Mouse (Mus musculus): ENCODE measurements around the gene 1700042G07Rik.

Gene 1700042G07Rik

GRCm38 (mm10) chr4:116162142-116162541, 11.0 kb upstream of the 1700042G07Rik start:
- peak; percentile 57 for DNase-seq (ENCODE audit: low spot score)

DNA sequence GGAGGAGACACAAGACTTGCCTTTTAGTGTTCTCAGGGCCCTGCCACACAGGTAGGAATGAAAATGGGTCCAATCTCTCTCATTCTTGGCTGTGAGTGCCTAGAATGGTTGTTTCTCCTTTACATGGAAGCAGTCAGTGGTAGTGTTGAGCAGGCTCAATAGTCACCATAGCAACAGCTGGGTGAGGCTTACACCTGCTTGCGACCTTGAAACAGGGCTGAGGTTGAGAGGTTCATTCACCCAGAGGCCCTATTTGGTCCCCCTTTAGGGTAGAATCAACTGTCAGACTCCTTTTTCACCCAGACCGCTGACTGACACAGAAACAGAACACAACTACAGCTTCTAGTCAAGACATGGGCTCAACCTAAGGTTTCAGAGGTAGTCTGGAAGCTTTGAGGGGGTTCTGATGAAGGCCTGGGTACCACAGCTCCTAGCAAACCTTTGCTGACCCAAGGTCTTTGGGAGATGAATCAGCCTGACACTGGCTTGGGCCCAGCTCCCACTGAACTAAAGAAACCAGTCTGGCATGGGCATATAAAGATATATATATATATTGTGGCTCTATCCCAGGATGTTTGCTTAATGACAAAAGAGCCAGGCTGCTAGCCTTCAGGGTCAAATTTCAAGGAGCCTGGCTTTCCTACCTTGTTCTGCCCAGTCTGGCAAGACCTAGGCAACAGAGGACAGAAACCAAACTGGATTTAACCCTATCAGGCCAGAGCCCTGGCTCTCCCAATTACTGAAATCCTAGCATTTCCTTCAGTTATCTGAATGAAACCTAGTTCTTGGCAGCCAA, 8.2 kb upstream of the 1700042G07Rik start:
- no peak for DNase-seq (ENCODE audit: low spot score)

DNA sequence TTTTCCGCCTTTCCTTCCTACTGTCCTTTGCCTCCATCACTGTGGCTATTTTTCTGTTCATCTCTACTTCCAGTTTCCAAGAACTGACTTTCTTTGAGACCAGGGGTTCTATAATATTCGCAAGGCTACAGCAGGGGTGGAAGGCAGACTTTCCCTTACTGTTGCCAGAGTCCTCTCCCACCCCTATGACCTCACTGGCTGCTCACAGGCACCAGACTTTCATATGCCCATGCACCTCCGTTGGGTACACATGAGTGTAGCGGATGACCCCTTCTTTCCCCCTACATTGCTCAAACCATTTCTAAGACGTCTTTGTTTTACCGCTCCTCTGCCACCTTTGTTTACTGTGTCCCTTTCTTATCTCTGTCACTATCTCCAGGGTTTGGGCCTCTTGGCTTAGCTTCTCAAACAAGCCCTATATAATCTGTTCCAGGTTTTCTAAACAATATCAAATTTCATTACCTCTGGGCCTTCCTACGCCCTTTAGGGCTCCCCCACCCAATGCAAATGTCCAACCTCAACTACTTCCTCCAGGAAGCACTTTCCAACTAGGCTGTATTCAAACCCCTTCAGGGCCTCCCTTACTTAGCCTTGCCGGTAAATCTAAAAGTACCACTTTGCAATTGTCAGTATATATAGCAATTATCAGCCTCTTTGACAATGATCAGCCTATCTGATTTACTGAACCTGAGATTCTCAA, 7.3 kb upstream of the 1700042G07Rik start:
- DNase-seq (ENCODE audit: low spot score), result no peak

DNA sequence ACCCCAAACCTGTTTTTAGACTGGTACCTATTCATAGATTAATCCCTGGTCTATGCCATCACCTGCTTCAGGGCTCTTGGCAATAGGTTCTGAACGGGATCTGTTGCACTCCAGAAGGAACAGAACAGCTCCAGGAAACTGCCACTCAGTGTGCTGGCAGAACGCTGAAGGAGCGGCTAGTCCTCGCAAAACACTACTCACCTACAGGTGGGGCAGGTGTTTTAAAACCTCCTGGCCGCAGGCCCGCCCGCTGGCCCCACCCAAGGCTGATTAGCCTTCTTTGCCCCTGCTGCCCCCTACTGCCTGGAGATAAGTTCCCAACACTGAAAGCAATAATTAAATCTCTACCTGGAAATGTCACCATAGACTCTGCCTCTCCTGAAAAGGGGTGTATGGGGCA, 5.8 kb upstream of the 1700042G07Rik start, which contains the start of gene Tspan1:
Tspan1 (minus strand) TSS at position 198 of the 400 bp plus-strand sequence.
- DNase-seq (ENCODE audit: low spot score), result no peak

DNA sequence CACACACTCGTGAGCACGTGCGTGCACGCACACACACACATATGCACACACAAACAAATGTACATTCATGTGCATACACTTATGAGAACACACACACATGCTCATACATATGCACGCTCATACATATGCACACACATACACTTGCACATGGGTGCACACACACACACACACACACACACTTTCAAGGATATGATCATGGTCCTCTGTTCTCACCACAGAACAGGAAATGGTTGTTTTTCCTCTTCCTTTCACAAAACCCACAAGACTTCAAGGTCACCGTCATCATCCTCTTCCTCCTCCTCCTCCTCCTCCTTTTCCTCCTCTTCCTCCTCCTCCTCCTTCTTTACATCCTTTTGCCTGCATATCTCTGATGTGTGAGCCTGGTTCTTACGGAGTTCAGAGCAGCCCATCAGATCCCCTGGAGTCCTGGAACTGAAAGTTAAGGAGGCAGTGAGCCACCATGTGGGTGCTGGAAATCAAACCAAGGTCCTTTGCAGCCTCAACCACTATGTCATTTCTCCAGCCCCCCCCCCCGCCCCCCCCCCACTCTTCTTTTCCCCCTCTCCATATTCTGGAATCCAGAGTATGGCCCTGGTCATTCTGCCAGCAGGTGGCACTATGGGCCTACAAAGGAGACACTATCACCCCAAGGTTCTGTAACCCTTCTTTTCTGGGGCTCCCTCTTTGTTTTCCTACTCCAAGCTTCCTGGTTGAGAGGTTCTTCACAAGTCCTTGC, 4.4 kb upstream of the 1700042G07Rik start:
- DNase-seq (ENCODE audit: low spot score), result no peak

DNA sequence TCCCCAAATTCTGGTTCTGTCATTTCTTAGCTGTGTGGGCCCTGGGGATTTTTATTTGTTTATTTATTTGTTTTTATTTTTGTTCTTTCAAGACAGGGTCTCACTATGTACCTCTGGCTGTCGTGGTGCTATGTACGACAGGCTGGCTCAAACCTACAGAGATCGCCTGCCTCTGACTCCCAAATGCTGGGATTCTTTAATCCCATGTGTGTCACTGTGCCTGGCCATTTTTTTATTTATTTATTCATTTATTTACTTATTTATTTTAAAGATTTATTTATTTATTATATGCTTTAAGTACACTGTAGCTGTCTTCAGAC, 3.9 kb upstream of the 1700042G07Rik start:
- no peak for DNase-seq (ENCODE audit: low spot score)

DNA sequence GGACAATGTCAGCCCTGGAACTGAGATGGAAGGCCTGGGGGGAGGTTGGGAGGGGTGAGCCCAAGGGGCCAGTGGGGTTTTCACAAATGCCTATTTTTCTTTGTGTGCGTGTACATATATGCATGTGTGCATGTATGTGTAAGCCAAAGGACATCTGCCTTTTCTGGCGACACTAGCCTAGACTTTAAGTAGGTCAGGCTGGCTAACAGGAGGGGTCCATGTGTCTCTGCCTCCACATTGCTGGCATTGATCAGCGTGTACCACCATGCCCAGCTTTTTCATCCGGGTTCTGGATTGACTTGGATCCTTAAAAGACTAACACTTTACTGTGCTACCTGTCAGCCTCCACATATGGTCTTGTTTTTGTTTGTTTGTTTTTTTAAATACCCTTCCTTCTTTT, 580 bp downstream of the 1700042G07Rik start:
- no peak for DNase-seq (ENCODE audit: low spot score)

DNA sequence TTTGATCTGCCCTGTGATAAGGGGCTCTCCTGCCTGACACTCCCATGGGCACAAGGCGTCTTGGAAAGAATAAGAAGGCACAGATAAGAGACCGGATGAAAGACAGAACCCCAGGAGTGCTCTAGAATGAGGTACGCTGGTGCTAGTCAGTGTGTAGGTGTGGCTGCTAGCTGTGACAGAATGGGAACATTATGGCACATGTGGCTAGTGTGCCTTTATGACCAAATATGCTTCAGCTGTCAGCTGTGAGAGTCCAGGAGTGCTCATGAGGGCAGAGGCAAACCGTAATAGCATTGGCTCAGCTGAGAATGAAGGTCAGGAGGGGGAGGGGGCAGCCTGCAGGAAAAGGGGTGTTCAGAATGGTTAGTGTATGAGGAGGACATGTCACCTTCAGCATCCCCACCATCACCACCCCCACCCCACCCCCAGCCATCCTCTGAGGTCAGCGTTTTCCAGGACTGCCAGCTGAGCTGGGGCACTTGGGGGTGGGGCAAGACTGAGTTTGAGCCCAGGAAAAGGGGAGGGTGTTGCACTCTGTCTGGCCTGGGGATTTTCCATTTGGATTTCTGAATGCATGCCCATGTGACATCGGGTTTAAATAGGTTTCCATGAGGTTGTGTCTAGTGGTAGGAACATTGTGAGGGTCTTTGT, 1.4 kb downstream of the 1700042G07Rik start:
- no peak for DNase-seq (ENCODE audit: low spot score)

DNA sequence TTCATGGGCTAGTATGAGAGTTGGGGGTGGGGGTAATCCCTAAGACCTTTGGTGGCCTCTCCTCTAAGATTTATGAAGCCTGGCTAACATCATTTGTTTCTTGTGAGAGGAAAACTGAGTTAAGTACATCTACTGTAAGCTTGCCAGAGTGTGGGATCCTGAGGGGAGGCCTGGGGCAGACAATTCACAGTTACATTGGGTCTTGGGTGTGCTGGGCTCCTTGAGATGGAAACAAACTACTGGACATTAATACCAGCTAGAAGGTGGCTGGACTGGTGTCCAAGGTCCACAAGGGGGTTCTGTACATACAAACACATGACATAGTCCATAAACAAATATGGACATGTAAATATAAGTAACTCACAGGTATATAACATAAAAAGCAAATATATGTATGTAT, 2.0 kb downstream of the 1700042G07Rik start:
- DNase-seq (ENCODE audit: low spot score), result no peak

DNA sequence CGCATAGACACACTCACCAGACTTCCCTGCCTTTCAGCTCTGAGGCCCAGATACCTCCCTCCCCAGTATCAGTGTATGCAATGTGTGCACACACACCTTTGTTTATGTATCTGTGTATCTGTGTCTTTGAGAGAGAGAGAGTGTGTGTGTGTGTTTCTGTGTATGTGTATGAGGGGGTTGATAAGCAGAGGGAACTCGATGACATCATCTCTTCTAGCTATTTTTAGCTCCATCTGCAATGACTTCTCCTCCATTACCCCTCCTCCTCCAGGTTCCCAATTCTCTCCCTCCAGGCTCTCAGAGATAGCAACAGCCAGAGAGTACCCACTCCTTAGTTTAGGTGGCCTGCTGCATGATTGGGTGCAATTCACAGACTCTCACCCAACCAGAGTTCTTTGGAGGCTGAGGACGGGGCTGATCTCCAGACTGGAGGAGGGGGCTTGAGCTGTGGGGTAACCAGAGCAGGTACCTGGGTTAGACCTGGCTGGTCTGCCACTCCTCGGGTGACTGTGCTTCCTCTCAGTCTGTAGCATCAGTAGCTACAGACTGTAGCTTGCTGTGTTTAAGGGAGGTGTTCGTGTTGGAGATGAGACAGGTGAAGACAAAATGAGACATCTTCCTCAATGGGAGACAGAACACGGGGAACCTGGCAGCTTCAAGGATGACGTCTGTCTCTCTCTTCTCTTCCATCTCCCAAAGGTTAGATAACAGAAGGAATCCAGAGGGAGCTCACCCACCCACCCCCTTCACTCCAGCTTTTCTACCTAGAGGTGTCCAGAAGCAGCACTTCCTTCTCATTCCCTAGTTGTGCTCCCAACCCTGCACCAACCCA, 2.8 kb downstream of the 1700042G07Rik start:
- DNase-seq (ENCODE audit: low spot score), result no peak

DNA sequence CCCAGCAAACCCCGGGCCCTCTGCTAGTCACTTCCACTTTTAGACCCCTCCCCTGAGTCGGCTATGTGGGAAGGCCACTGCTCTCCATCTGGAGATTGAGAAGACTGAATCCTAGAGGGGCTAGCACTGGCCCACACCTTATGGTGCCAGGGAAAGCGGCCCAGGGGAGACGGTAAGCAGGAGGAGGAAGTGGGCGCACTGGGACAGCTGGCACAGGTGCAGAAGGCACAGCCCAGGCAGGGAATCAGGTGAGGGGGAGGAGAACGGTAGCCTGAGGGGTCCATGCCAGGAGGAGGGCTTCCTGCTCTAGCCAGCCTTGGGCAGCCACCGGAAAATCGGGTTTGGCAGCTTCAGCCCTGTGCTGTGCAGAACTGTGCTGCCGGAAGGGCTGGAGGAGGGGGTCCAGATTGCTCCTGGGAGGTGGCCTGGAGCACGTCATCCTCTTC, 3.4 kb downstream of the 1700042G07Rik start:
- DNase-seq (ENCODE audit: low spot score), result peak; percentile 63

- DNase-seq (ENCODE audit: low spot score), result peak; percentile 36
Measured at GRCm38 (mm10) chr4:116177140-116177539, 4.0 kb downstream of the 1700042G07Rik start.

GRCm38 (mm10) chr4:116182079-116182478, 8.9 kb downstream of the 1700042G07Rik start:
- no peak for DNase-seq (ENCODE audit: low spot score)

DNA sequence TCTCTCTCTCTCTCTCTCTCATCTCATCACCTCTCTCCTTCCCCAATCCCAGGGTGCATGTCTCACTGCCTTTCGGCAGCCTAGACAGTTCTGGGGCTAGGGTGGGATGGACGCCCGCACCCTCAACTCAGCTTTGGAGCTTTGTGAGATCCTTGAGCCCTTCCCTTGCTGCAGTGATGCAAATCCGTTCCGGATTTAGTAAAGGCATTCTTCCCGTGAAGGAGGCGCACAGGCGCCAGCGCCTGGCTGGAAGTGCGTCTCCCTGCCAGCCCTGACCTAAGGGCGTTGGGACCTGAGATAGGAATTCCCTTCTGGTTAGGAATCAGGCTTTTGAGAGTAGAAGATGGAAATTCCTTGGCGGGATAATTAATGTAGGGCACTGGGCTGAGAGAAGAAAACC, 9.6 kb downstream of the 1700042G07Rik start:
- DNase-seq (ENCODE audit: low spot score), result no peak

GRCm38 (mm10) chr4:116185083-116185482, 11.9 kb downstream of the 1700042G07Rik start:
- DNase-seq (ENCODE audit: low spot score), result no peak

DNA sequence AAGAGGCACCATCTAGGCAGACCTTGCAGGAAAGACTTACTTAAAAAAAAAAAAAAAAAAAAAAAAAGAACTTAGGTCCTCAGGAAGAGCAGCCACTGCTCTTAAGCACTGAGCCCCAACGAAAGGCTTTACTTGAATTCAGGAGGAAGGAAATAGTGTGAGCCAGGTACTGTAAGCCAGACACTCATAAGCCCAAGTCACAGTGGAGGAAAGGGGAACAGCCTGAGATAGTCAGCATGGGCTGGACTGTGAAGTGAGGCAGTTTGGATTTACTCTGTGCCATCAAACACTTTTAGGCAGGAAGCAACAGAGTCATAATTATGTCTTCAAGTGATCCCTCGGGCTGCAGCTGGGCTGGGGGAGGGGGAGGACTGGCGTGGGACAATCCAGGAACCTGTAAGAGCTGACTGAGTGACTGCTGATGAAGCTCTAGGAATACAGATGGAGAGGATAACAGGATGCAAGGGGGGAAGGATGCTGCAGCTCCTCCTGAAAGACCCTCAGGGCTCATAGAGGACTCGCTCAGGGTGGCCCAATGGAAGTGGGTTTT, 19.2 kb downstream of the 1700042G07Rik start:
- DNase-seq (ENCODE audit: low spot score), result no peak

DNA sequence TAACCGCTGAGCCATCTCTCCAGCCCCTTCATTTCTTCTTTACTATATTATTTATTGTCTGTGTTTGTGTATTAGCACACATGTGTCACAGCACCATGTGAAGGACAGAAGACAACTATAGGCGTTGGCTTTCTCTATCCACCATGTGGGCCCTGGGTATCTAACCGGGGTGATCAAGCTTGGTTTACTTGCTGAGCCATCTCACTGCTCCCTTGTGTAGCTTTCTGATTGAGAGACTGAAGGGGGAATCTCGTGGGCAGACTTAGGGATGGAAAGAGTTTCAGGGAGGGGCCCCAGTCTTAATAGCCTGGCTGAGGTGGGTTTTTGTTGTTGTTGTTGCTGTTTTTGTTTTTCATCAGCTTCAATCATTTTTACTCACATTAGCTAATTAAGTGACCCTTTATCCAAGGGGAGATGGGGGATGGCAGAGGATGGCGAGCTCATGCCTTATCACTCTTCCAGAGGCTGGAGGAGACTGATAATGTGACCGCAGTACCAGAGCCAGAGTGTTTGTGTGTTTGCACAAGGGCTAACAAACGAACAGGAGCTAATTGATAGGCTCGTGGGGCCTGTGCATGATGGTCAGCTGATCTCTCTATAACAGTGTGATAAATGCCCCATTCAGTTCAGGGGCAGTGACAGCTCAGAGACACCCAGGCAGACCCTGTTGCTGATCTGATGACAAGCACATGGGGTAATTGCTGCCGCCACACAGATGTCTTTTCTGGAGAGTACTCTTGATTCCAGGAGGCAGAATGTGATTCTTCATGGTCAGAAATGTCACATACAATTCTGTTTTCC, 20.6 kb downstream of the 1700042G07Rik start:
- no peak for DNase-seq (ENCODE audit: low spot score)

DNA sequence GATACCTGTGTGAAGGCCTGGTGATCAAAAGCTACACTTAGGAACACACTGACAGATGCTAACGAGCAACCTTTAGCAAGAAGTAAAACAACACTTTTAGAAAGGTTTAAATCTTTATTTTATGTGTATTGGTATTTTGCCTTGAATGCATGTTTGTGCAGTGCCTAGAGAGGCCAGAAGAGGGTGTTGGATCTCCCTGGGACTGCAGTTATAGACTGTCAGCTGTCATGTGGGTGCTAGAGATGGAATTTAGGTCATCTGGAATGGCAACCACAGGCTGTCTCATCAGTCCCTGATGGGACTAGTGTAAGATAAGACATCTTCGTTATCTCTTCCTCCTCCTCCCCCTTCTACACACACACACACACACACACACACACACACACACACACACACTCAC, 25.2 kb downstream of the 1700042G07Rik start:
- no peak for DNase-seq (ENCODE audit: low spot score)

GRCm38 (mm10) chr4:116204422-116204821, 31.2 kb downstream of the 1700042G07Rik start:
- no peak for DNase-seq (ENCODE audit: low spot score)

DNA sequence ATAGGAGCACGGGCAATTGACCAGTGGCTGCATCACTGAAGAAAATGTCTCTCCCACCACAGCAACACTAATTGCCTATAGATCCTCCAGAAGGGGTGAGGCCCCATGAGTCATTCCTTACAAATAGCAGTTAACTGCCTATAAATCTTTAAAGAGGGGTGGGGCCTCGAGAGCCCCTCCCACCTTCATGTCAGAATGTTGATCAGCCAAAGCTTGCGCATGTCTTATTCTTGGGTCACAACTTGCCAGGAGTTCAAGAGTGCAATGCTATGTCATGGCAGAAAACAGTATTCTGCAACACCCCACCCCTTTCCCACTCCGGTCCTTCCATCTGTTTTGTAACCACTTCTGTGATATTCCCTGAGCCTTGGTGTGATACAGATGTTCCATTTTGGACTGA, 33.4 kb downstream of the 1700042G07Rik start:
- no peak for DNase-seq (ENCODE audit: low spot score)
